Mouse (Mus musculus) hindbrain, embryonic 16.5 days (tissue): ENCODE measurements around the gene Fcho1. TPM values are rescaled to one million over a fixed set of nuclear protein-coding genes. Genes with fewer than 3 reads are reported as not detected.

ENCODE experiments used
- ATAC-seq: fragments of 200-750 bp; cut with Nextera tagmentation; 2 replicates; pipeline ENCODE4 v1.8.0; 2017; ENCODE audit warnings: moderate TSS enrichment, moderate library complexity
- H3K27ac ChIP-seq: fragments of 300-500 bp; sonication (generic); 2 replicates; pipeline ENCODE4 v1.5.1; 2014; ENCODE audit warnings: low read depth, mild to moderate bottlenecking, control low read depth, low read length, moderate library complexity
- H3K27me3 ChIP-seq: fragments of 300-500 bp; sonication (generic); replicated peaks from 2 replicates; pipeline ENCODE4 v1.6.1; 2014; ENCODE audit warnings: low read length; ENCODE audit not compliant: control insufficient read depth, insufficient read depth
- H3K36me3 ChIP-seq: fragments of 300-500 bp; sonication (generic); 2 replicates; pipeline ENCODE4 v1.6.1; 2014; ENCODE audit warnings: mild to moderate bottlenecking, low read length, moderate library complexity, mixed read lengths; ENCODE audit not compliant: control insufficient read depth, insufficient read depth
- H3K4me1 ChIP-seq: fragments of 300-500 bp; sonication (generic); 2 replicates; pipeline ENCODE4 v1.6.1; 2014; ENCODE audit warnings: low read depth, low read length; ENCODE audit not compliant: control insufficient read depth, insufficient read depth
- H3K4me2 ChIP-seq: fragments of 300-500 bp; sonication (generic); 2 replicates; pipeline ENCODE4 v1.6.1; 2014; ENCODE audit warnings: mild to moderate bottlenecking, low read length, control low read depth, moderate library complexity
- H3K4me3 ChIP-seq: fragments of 300-500 bp; sonication (generic); 2 replicates; pipeline ENCODE4 v1.5.1; 2014; ENCODE audit warnings: mild to moderate bottlenecking, low read length, control low read depth, moderate library complexity
- H3K9ac ChIP-seq: fragments of 300-500 bp; sonication (generic); 2 replicates; pipeline ENCODE4 v1.6.1; 2014; ENCODE audit warnings: low read depth, mild to moderate bottlenecking, control low read depth, low read length, moderate library complexity
- H3K9me3 ChIP-seq: fragments of 300-500 bp; sonication (generic); 2 replicates; pipeline ENCODE4 v1.6.1; 2014; ENCODE audit warnings: mild to moderate bottlenecking, low read length, moderate library complexity; ENCODE audit not compliant: control insufficient read depth
- WGBS: fragments of 180-500 bp; shearing (Covaris S2); extraction: QIAGEN DNeasy Blood & Tissue Kit; methylation state at CpG from one replicate; pipeline ENCODE4 v1.1.7; 2014; 5-methylcytosine and 5-hydroxymethylcytosine counted together
- polyA plus RNA-seq: library from polyadenylated mRNA; unstranded; fragments of >200 nt; fragmentation: Nextera tagmentation; extraction: Ambion mirVana; gene quantifications from 2 replicates; pipeline ENCODE4 v1.2.1, GENCODE M21; 2015

Fcho1 gene
- polyA plus RNA-seq, 1 experiment from 2014 or later = 78.6 TPM

GRCm38 (mm10) chr8:71671549-71671965 is 54.0 kb downstream of the Fcho1 start, which contains the start of gene Unc13a:
Gene Unc13a, minus strand, starts transcription at chr8:71671757.
- 0% methylated on average over 37 of the region's 42 CpGs for WGBS
- peaks cover 42% of the 10 kb centered on the region for H3K4me1 ChIP-seq
- peak within 1 kb of the TSS; percentile 84 for H3K9ac ChIP-seq

GRCm38 (mm10) chr8:71670621-71671548 is 54.6 kb downstream of the Fcho1 start:
- under 1% methylated on average over 56 of the region's 64 CpGs for WGBS
- H3K27me3 ChIP-seq = no peaks in the 10 kb centered on the region
- H3K4me2 ChIP-seq = peak overlapping the region; percentile 81
- H3K36me3 ChIP-seq = no peaks in the 10 kb centered on the region
- peak overlapping the region; percentile 92 for H3K4me3 ChIP-seq
- peaks cover 42% of the 10 kb centered on the region for H3K4me1 ChIP-seq
- H3K9ac ChIP-seq = peak overlapping the region; percentile 84
- peak overlapping the region; percentile 94 for H3K27ac ChIP-seq
- H3K9me3 ChIP-seq = no peaks in the 10 kb centered on the region
- ATAC-seq = peak; percentile 59

More at GRCm38 (mm10) chr8:71671549-71671965, 54.0 kb downstream of the Fcho1 start, which contains the start of gene Unc13a:
- no peaks in the 10 kb centered on the region for H3K9me3 ChIP-seq
- no peaks in the 10 kb centered on the region for H3K36me3 ChIP-seq
- peak within 1 kb of the TSS; percentile 94 for H3K27ac ChIP-seq
- H3K4me3 ChIP-seq = peak within 1 kb of the TSS; percentile 92
- peak; percentile 73 for ATAC-seq
- H3K4me2 ChIP-seq = peak within 1 kb of the TSS; percentile 81
- no peaks in the 10 kb centered on the region for H3K27me3 ChIP-seq

GRCm38 (mm10) chr8:71670198-71670597 is 55.3 kb downstream of the Fcho1 start:
- peak overlapping the region; percentile 81 for H3K4me2 ChIP-seq
- no peaks in the 10 kb centered on the region for H3K27me3 ChIP-seq
- 7% methylated on average over 12 of the region's 12 CpGs for WGBS
- H3K4me3 ChIP-seq = peak overlapping the region; percentile 92
- H3K9me3 ChIP-seq = no peaks in the 10 kb centered on the region
- peak overlapping the region; percentile 94 for H3K27ac ChIP-seq
- peak overlapping the region; percentile 84 for H3K9ac ChIP-seq
- peak; percentile 29 for ATAC-seq
- peaks cover 36% of the 10 kb centered on the region for H3K4me1 ChIP-seq
- H3K36me3 ChIP-seq = no peaks in the 10 kb centered on the region

- peak overlapping the region; percentile 46 for H3K9ac ChIP-seq
- H3K4me1 ChIP-seq = peaks cover 36% of the 10 kb centered on the region
- H3K4me3 ChIP-seq = peak overlapping the region; percentile 0
- peak overlapping the region; percentile 43 for H3K4me2 ChIP-seq
- peaks cover 6% of the 10 kb centered on the region; the same call in 1 of the 2 replicates for H3K36me3 ChIP-seq
- H3K27ac ChIP-seq = no peak overlapping the region
- no peak for ATAC-seq
- H3K27me3 ChIP-seq = no peaks in the 10 kb centered on the region
- 5% methylated on average over 21 of the region's 21 CpGs for WGBS
- H3K9me3 ChIP-seq = no peaks in the 10 kb centered on the region
Observed at GRCm38 (mm10) chr8:71668220-71668975, 57.1 kb downstream of the Fcho1 start.

GRCm38 (mm10) chr8:71667256-71667655 is 58.3 kb downstream of the Fcho1 start:
- Histone ChIP-seq H3K4me1 (peaks cover 34% of the 10 kb centered on the region), H3K36me3 (peaks cover 14% of the 10 kb centered on the region), H3K4me3 (no peak overlapping the region), H3K9ac (peak overlapping the region; percentile 28), H3K27ac (peak overlapping the region; percentile 62), H3K4me2 (peak overlapping the region; percentile 11; the same call in 1 of the 2 replicates), H3K9me3 (no peaks in the 10 kb centered on the region), H3K27me3 (no peaks in the 10 kb centered on the region)
- no peak for ATAC-seq
- 36% methylated on average over 5 of the region's 5 CpGs for WGBS

GRCm38 (mm10) chr8:71666855-71667254 is 58.7 kb downstream of the Fcho1 start:
- Histone ChIP-seq H3K4me1 (peaks cover 30% of the 10 kb centered on the region), H3K9ac (peak overlapping the region; percentile 28), H3K36me3 (peaks cover 15% of the 10 kb centered on the region), H3K27me3 (no peaks in the 10 kb centered on the region), H3K4me3 (no peak overlapping the region), H3K4me2 (no peak overlapping the region; the same call in 1 of the 2 replicates), H3K27ac (peak overlapping the region; percentile 62; the same call in 1 of the 2 replicates), H3K9me3 (no peaks in the 10 kb centered on the region)
- 25% methylated on average over 1 of the region's 1 CpGs for WGBS
- no peak for ATAC-seq

GRCm38 (mm10) chr8:71665331-71666130 is 60.0 kb downstream of the Fcho1 start:
- Histone ChIP-seq H3K36me3 (peaks cover 15% of the 10 kb centered on the region), H3K9ac (no peak overlapping the region), H3K4me3 (no peak overlapping the region), H3K4me2 (peak overlapping the region; percentile 2; the same call in 1 of the 2 replicates), H3K4me1 (peaks cover 30% of the 10 kb centered on the region), H3K9me3 (no peaks in the 10 kb centered on the region), H3K27ac (no peak overlapping the region), H3K27me3 (no peaks in the 10 kb centered on the region)
- ATAC-seq = no peak
- WGBS = 8% methylated on average over 22 of the region's 22 CpGs

- Histone ChIP-seq H3K4me2 (no peak overlapping the region), H3K4me1 (peaks cover 5% of the 10 kb centered on the region; the same call in 1 of the 2 replicates), H3K9me3 (no peaks in the 10 kb centered on the region), H3K4me3 (no peak overlapping the region), H3K36me3 (peaks cover 28% of the 10 kb centered on the region), H3K9ac (peak overlapping the region; percentile 17; the same call in 1 of the 2 replicates), H3K27me3 (peaks cover 20% of the 10 kb centered on the region), H3K27ac (no peak overlapping the region)
- ATAC-seq = peak; percentile 58
- 7% methylated on average over 36 of the region's 36 CpGs for WGBS
Observed at GRCm38 (mm10) chr8:71660325-71661120, 65.0 kb downstream of the Fcho1 start.
